Mouse (Mus musculus): ENCODE data around the gene Ceacam16. TPM values are rescaled to one million over a fixed set of nuclear protein-coding genes. Genes with fewer than 3 reads are reported as not detected.

The Ceacam16 gene
- total and polyA plus RNA-seq, 3 experiments: 1.1 to 7.7 (median 3.2) TPM

DNA sequence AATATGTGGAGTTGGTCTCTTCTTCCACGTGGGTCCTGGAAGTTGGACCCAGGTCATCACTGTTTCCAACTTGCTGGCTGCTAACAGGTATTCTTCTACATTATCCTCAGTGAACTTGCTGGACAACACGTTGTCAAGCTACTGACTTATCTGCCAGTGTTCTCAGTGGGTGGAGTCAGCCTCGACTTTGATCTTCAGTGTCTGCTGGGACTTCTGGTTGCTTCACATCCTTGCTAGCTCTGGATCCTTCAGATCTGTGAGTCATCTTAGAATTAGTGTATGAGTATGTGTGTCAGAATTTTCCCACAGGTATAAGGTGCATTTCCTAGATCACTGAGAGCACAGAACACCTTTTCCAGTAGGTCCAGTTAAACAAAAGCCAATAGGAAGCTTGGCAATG lies 24.3 kb downstream of the Ceacam16 start:
- Histone ChIP-seq H3K27ac (ENCODE audit: insufficient read depth, low read depth) (no peak overlapping the region), H3K27me3 (replicated peaks) (no peaks in the 10 kb centered on the region), H3K4me2 (ENCODE audit: insufficient read depth, low read depth, poor library complexity, severe bottlenecking) (no peak overlapping the region), H3K36me3 (replicated peaks in 1 of 2; ENCODE audit: control insufficient read depth in 1 of 2, insufficient read depth in 1 of 2, low read length in 1 of 2) (no peaks in the 10 kb centered on the region), H3K9me3 (replicated peaks; ENCODE audit: low read length) (peaks cover 2% of the 10 kb centered on the region), H3K79me2 (replicated peaks; ENCODE audit: control insufficient read depth, extremely low read depth, insufficient read depth, poor library complexity, severe bottlenecking) (no peaks in the 10 kb centered on the region), H3K9ac (ENCODE audit: insufficient read depth, low read depth) (no peak overlapping the region), H3K4me3 (replicated peaks in 1 of 3; ENCODE audit: low read depth in 2 of 3, low read length in 2 of 3, poor library complexity in 1 of 3) (no peak overlapping the region), H3K4me1 (ENCODE audit: control insufficient read depth in 1 of 2, insufficient read depth in 2 of 2) (peaks cover 7 to 10% of the 10 kb centered on the region in 2 experiments)
- dilution Hi-C loops (cut with MboI; ENCODE audit: extremely low pct_ligation_motif_present, extremely low pct_unique_long_range_greater_than_20kb, low sequenced_read_pairs): no loop called here
- in situ Hi-C loops (cut with MboI; ENCODE audit: low pct_ligation_motif_present, low pct_unique_long_range_greater_than_20kb, low sequenced_read_pairs): no loop called here
- TF ChIP-seq MAFK (IDR thresholded peaks at IDR 0.05; ENCODE audit: insufficient replicate concordance, low read length) (no peak), KAT2A (IDR thresholded peaks at IDR 0.05; ENCODE audit: insufficient replicate concordance, low read length) (no peak), BHLHE40 (IDR thresholded peaks at IDR 0.05; ENCODE audit: low read depth, low read length) (no peak), ZMIZ1 (IDR thresholded peaks at IDR 0.05; ENCODE audit: low read depth, low read length) (no peak), POLR2A (IDR thresholded peaks at IDR 0.05; ENCODE audit: low read depth, low read length) (no peak), JUND (conservative IDR thresholded peaks at IDR 0.05; ENCODE audit: low read depth, low read length) (no peak), PAX5 (IDR thresholded peaks at IDR 0.05; ENCODE audit: low read length) (no peak), E2F4 (IDR thresholded peaks at IDR 0.05; ENCODE audit: insufficient replicate concordance, low read depth, low read length) (no peak), MAX (IDR thresholded peaks at IDR 0.05; ENCODE audit: low read length) (no peak)
- no peak for DNase-seq (ENCODE audit: extremely low read depth)

DNA sequence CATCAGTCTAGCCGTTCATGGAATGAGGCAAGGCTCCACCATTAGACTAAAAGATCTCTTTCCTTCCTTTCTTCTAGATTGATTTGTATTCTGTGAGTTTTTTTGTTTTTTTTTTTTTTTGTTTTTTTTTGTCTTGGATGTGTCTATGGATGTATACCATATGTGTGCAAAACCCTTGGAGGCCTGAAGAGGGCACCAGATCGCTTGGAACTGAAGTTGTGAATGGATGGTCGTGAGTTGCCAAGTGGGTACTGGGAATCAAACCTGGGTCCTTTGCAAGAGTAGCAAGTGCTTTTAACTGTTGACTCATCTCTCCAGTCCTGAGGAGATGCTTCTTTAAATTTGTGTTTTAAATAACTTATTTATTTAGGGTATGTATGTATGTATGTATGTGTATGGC lies 27.0 kb downstream of the Ceacam16 start:
- peaks cover 8% of the 10 kb centered on the region for H3K9me3 ChIP-seq (replicated peaks; ENCODE audit: low read length)
- DNase-seq (ENCODE audit: extremely low read depth): no peak
- TF ChIP-seq TBP (conservative IDR thresholded peaks at IDR 0.05; ENCODE audit: low read depth, low read length): no peak
- no peak for TF ChIP-seq MXI1 (IDR thresholded peaks at IDR 0.05; ENCODE audit: low read depth, low read length)
- TF ChIP-seq CTCF (conservative IDR thresholded peaks at IDR 0.05 in 1 of 2, IDR thresholded peaks at IDR 0.05 in 1 of 2; ENCODE audit: low read depth in 2 of 2, low read length in 2 of 2): peak in 1 of 2 experiments; percentile 33; a peak in 2 of 4 replicates
- H3K27ac ChIP-seq (ENCODE audit: insufficient read depth, low read depth): no peak overlapping the region
- no peaks in the 10 kb centered on the region for H3K79me2 ChIP-seq (replicated peaks; ENCODE audit: control insufficient read depth, extremely low read depth, insufficient read depth, poor library complexity, severe bottlenecking)
- H3K4me3 ChIP-seq (replicated peaks in 1 of 3; ENCODE audit: low read depth in 2 of 3, low read length in 2 of 3, poor library complexity in 1 of 3): no peak overlapping the region
- no peak overlapping the region for H3K4me2 ChIP-seq (ENCODE audit: insufficient read depth, low read depth, poor library complexity, severe bottlenecking)
- H3K36me3 ChIP-seq (replicated peaks in 1 of 2; ENCODE audit: control insufficient read depth in 1 of 2, insufficient read depth in 1 of 2, low read length in 1 of 2): no peaks in the 10 kb centered on the region
- H3K27me3 ChIP-seq (replicated peaks): no peaks in the 10 kb centered on the region
- in situ Hi-C loops (cut with MboI; ENCODE audit: low pct_ligation_motif_present, low pct_unique_long_range_greater_than_20kb, low sequenced_read_pairs) (no loop called here), dilution Hi-C loops (cut with MboI; ENCODE audit: extremely low pct_ligation_motif_present, extremely low pct_unique_long_range_greater_than_20kb, low sequenced_read_pairs) (no loop called here)
- H3K9ac ChIP-seq (ENCODE audit: insufficient read depth, low read depth): no peak overlapping the region
- H3K4me1 ChIP-seq (ENCODE audit: control insufficient read depth in 1 of 2, insufficient read depth in 2 of 2): peaks cover 13 to 19% of the 10 kb centered on the region in 2 experiments

DNA sequence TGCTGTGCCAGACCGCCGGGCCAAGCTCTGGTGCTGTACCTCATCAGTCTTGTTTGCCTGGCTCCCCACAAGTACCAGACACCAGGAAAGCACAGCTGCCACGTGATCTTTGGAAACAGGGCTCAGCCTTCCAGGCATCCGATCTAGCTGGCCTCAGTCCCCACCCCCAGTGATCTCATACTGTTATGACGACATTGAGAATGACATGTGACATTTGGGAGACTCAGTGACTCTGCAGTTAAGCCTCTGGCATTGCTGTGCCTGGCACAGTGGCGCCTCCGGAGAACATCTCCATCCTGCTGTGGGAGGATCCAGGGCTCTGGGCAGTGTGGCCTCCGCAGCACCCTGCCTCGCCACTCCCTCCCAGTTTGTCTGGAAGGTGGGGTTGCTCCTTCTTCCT lies 29.3 kb downstream of the Ceacam16 start:
- H3K4me1 ChIP-seq (ENCODE audit: control insufficient read depth in 1 of 2, insufficient read depth in 2 of 2): peaks cover 12 to 19% of the 10 kb centered on the region in 2 experiments

More for the DNA sequence above, 29.3 kb downstream of the Ceacam16 start:
- no peak overlapping the region for H3K9ac ChIP-seq (ENCODE audit: insufficient read depth, low read depth)
- H3K9me3 ChIP-seq (replicated peaks; ENCODE audit: low read length): peaks cover 9% of the 10 kb centered on the region
- DNase-seq (ENCODE audit: extremely low read depth): no peak
- TF ChIP-seq POLR2A (IDR thresholded peaks at IDR 0.05; ENCODE audit: low read depth, low read length): no peak
- no peak for TF ChIP-seq TBP (conservative IDR thresholded peaks at IDR 0.05; ENCODE audit: low read depth, low read length)
- TF ChIP-seq SMC3 (IDR thresholded peaks at IDR 0.05; ENCODE audit: low read depth, low read length): no peak
- TF ChIP-seq POLR2AphosphoS2 (IDR thresholded peaks at IDR 0.05; ENCODE audit: low read depth, low read length): no peak
- TF ChIP-seq ZMIZ1 (IDR thresholded peaks at IDR 0.05; ENCODE audit: low read depth, low read length): no peak
- H3K4me3 ChIP-seq (replicated peaks in 1 of 3; ENCODE audit: low read depth in 2 of 3, low read length in 2 of 3, poor library complexity in 1 of 3): no peak overlapping the region
- no peaks in the 10 kb centered on the region for H3K27me3 ChIP-seq (replicated peaks)
- no peak overlapping the region for H3K4me2 ChIP-seq (ENCODE audit: insufficient read depth, low read depth, poor library complexity, severe bottlenecking)
- no peaks in the 10 kb centered on the region for H3K79me2 ChIP-seq (replicated peaks; ENCODE audit: control insufficient read depth, extremely low read depth, insufficient read depth, poor library complexity, severe bottlenecking)
- no peaks in the 10 kb centered on the region for H3K36me3 ChIP-seq (replicated peaks in 1 of 2; ENCODE audit: control insufficient read depth in 1 of 2, insufficient read depth in 1 of 2, low read length in 1 of 2)
- dilution Hi-C loops (cut with MboI; ENCODE audit: extremely low pct_ligation_motif_present, extremely low pct_unique_long_range_greater_than_20kb, low sequenced_read_pairs): no loop called here
- in situ Hi-C loops (cut with MboI; ENCODE audit: low pct_ligation_motif_present, low pct_unique_long_range_greater_than_20kb, low sequenced_read_pairs): no loop called here
- no peak overlapping the region for H3K27ac ChIP-seq (ENCODE audit: insufficient read depth, low read depth)
